Mouse (Mus musculus) macrophage (primary cell): Measurements from ENCODE around the gene Osbpl7. TPM values are rescaled to one million over a fixed set of nuclear protein-coding genes. Genes with fewer than 3 reads are reported as not detected.

ENCODE experiments used
- polyA plus RNA-seq: library from polyadenylated mRNA; stranded (reverse); fragments of 250-400 nt; gene quantifications from 3 replicates; pipeline ENCODE4 v1.2.4, GENCODE M21; 2018; ENCODE audit warnings: inconsistent platforms

The Osbpl7 gene
- polyA plus RNA-seq, 1 experiment from 2014 or later = 6.4 TPM

Other genes with a start within 250 kb of the Osbpl7 start
- 85.5 to 118 TPM (median 95.5 TPM) in 3 replicates for gene Nfe2l1, start 220.7 kb upstream of the Osbpl7 start, polyA plus RNA-seq
- gene Copz2, start 200.8 kb upstream of the Osbpl7 start, polyA plus RNA-seq = 11.9 to 23.0 TPM (median 16.0 TPM) in 3 replicates
- 15.0 to 17.0 TPM (median 16.0 TPM) in 3 replicates for gene Cdk5rap3, start 134.1 kb upstream of the Osbpl7 start, polyA plus RNA-seq
- 0.19 TPM in 1 of 3 replicates, not detected in the others for gene Prr15l, start 122.5 kb upstream of the Osbpl7 start, polyA plus RNA-seq
- 15.4 to 17.0 TPM (median 15.6 TPM) in 3 replicates for gene Pnpo, start 106.6 kb upstream of the Osbpl7 start, polyA plus RNA-seq
- gene Sp2, start 67.7 kb upstream of the Osbpl7 start, polyA plus RNA-seq = 10.9 to 20.7 TPM (median 12.1 TPM) in 3 replicates
- 0.09 TPM in 1 of 3 replicates, not detected in the others for gene Sp6, start 37.2 kb upstream of the Osbpl7 start, polyA plus RNA-seq
- gene Scrn2, start 20.7 kb upstream of the Osbpl7 start, polyA plus RNA-seq = 0.57 to 3.6 TPM (median 1.3 TPM) in 3 replicates
- 0.17 TPM in 1 of 3 replicates, not detected in the others for gene Lrrc46, start 9.2 kb upstream of the Osbpl7 start, polyA plus RNA-seq
- 25.6 to 38.5 TPM (median 31.8 TPM) in 3 replicates for gene Mrpl10, start 9.1 kb upstream of the Osbpl7 start, polyA plus RNA-seq
- 0.09 TPM in 1 of 3 replicates, not detected in the others for gene Tbx21, start 64.7 kb downstream of the Osbpl7 start, polyA plus RNA-seq
- 21.0 to 27.3 TPM (median 25.6 TPM) in 3 replicates for gene Tbkbp1, start 100.9 kb downstream of the Osbpl7 start, polyA plus RNA-seq
- 63.7 to 139 TPM (median 123 TPM) in 3 replicates for gene Kpnb1, start 137.3 kb downstream of the Osbpl7 start, polyA plus RNA-seq
- gene Npepps, start 230.0 kb downstream of the Osbpl7 start, polyA plus RNA-seq = 33.4 to 65.0 TPM (median 53.5 TPM) in 3 replicates